Mouse (Mus musculus) kidney, embryonic 16.5 days (tissue): ENCODE measurements at regions not wholly inside any gene's neighbourhood (a gene's known extent, or its start where the extent isn't known, plus 50 kb on each side); places are given as distances from the start of the nearest gene placed in this dataset.
"Not testable (repeated sequence)": the region's sequence is repeated elsewhere in the genome, so short reads cannot be mapped to it uniquely, and the experiment has no call there.

Experiments
- ATAC-seq: fragments of 200-750 bp; cut with Nextera tagmentation; 2 replicates; pipeline ENCODE4 v1.8.0; 2017; ENCODE audit warnings: moderate TSS enrichment; ENCODE audit not compliant: low FRiP score, low TSS enrichment
- H3K27ac ChIP-seq: fragments of 300-500 bp; sonication (generic); 2 replicates; pipeline ENCODE4 v1.5.1; 2014; ENCODE audit warnings: low read length
- H3K27me3 ChIP-seq: fragments of 300-500 bp; sonication (generic); 2 replicates; pipeline ENCODE4 v1.6.1; 2014; ENCODE audit warnings: low read length, control low read depth, mixed read lengths; ENCODE audit not compliant: insufficient read depth
- H3K36me3 ChIP-seq: fragments of 300-500 bp; sonication (generic); 2 replicates; pipeline ENCODE4 v1.6.1; 2014; ENCODE audit warnings: low read length, control low read depth, mixed read lengths; ENCODE audit not compliant: insufficient read depth
- H3K4me1 ChIP-seq: fragments of 300-500 bp; sonication (generic); 2 replicates; pipeline ENCODE4 v1.6.1; 2014; ENCODE audit warnings: low read length, control low read depth, mixed read lengths; ENCODE audit not compliant: insufficient read depth
- H3K4me2 ChIP-seq: fragments of 300-500 bp; sonication (generic); replicated peaks from 2 replicates; pipeline ENCODE4 v1.6.1; 2014; ENCODE audit warnings: low read depth, low read length
- H3K4me3 ChIP-seq: fragments of 300-500 bp; sonication (generic); 2 replicates; pipeline ENCODE4 v1.5.1; 2014; ENCODE audit warnings: mild to moderate bottlenecking, low read length
- H3K9ac ChIP-seq: fragments of 300-500 bp; sonication (generic); replicated peaks from 2 replicates; pipeline ENCODE4 v1.6.1; 2014; ENCODE audit warnings: low read length
- H3K9me3 ChIP-seq: fragments of 300-500 bp; sonication (generic); 2 replicates; pipeline ENCODE4 v1.6.1; 2016; ENCODE audit warnings: low read length, control low read depth
- WGBS: fragments of 180-500 bp; shearing (Covaris S2); extraction: QIAGEN DNeasy Blood & Tissue Kit; methylation state at CpG from one replicate; pipeline ENCODE4 v1.1.7; 2014; 5-methylcytosine and 5-hydroxymethylcytosine counted together

DNA sequence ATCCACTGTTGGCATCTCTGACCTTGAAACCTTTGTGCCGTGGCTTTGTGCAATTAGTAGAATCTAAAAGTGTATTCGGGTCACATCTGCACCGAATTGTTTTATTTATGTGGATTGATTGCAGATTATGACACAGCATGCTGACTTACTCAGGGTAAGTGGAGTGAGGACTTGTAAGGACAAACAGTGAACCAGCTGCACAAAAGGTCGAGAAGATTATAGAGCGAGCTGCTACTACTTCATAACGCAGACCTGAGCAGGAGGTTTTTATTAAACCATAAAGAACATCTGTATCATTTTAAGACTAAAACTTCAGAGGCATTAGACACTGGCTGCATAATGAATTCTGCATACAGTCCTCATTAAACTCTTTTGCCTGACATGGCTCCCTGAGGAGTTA lies 142.4 kb upstream of the 4931417E11Rik start:
- Histone ChIP-seq H3K4me2 (no peak overlapping the region), H3K9ac (no peak overlapping the region), H3K4me3 (no peak overlapping the region), H3K27ac (no peak overlapping the region), H3K4me1 (peaks cover 7% of the 10 kb centered on the region; the same call in 1 of the 2 replicates), H3K36me3 (no peaks in the 10 kb centered on the region), H3K9me3 (no peaks in the 10 kb centered on the region), H3K27me3 (no peaks in the 10 kb centered on the region)
- WGBS = 59% methylated on average over 6 of the region's 6 CpGs
- no peak for ATAC-seq

DNA sequence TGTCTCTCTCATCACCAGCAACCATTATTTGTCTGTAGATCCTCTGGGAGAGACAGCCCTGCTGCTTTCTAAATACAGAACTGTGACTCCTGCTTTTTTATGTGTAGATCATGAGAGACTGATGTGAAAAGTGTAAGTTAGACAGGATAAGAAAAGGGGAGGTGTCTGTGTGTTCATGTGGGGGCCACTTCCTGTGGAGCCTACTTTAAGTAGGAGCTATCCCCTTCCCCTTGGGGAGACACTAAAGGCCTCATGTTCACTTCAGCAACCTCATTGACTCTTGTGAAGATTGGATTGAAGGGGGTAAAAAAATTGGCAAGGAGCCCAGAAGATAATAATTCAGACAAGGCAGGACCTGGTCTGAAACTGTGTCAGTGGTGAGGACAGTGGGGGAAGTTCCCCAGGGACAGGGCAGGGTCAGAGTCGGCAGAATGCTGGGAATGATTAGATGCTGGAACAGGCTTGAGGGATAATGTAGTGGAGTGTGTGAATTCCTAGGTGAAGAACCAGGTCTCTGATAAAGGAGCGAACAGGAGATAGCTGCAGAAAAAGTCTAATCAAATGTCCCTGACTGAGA lies 140.7 kb upstream of the 4931417E11Rik start:
- Histone ChIP-seq H3K4me1 (peaks cover 7% of the 10 kb centered on the region; the same call in 1 of the 2 replicates), H3K4me3 (no peak overlapping the region), H3K27me3 (no peaks in the 10 kb centered on the region), H3K36me3 (no peaks in the 10 kb centered on the region), H3K4me2 (no peak overlapping the region), H3K9ac (no peak overlapping the region), H3K27ac (no peak overlapping the region; the same call in 1 of the 2 replicates), H3K9me3 (no peaks in the 10 kb centered on the region)
- 56% methylated on average over 2 of the region's 2 CpGs for WGBS
- peak; percentile 75 for ATAC-seq

DNA sequence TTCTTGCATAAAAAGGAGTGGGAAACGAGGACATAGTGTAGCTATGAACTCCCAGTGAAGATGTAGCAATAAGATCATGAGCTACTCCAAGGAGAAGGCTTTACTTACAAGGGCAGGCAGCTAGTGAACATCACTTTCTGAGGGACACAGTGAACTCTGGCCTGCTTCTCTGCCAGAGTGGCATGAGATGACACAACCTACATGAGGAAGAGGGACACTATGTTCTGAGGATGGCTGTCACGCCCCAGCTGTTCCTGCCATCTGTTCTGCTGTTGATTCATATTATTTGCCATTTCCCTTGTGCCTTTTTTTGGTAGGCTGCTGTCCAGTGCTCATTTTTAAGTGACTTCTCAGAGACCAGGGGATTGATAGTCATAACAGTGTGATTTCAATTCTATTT lies 118.2 kb upstream of the 4931417E11Rik start:
- Histone ChIP-seq H3K4me1 (no peaks in the 10 kb centered on the region), H3K9me3 (no peaks in the 10 kb centered on the region), H3K36me3 (no peaks in the 10 kb centered on the region), H3K9ac (no peak overlapping the region), H3K27ac (no peak overlapping the region), H3K4me2 (no peak overlapping the region), H3K4me3 (no peak overlapping the region), H3K27me3 (no peaks in the 10 kb centered on the region)
- no peak for ATAC-seq
- WGBS = 78% methylated on average over 2 of the region's 2 CpGs

DNA sequence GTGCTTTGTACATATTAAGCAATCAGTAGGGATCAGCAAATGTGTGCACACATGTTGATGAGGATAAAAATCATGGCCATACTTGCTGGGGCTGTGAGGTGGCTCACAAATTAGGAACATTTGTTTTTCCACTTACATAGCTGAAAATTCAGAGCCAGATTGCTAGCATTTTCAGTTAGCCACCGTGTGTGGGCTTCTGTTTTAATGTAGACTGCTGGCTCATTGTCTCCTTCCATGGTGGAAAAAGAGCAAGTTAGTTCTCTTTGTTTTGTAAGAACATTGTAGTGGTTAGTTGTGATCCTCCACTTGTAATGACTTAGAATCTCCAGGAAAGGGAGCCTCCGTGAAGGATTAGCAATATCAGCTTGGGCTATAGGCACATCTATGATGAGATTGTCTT lies 107.2 kb upstream of the 4931417E11Rik start:
- no peak for ATAC-seq

DNA sequence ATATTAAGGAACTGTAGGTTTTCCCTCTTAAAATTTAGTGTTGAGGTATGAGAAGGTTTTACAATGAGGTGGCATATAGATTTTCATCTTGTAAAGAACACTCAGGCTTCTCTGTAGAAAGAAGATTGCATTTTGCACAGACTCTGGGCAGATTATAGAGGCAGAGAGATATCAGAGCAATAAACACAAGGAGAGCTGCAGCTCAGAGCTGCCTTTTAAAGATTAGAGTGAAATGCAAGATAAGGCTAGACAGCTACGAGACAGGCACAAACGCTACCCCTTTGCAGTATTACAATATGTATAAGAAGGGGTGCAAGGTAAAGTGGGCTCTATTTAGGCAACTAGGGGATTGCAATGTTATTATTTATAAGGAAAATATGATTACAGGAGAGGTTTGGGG lies 90.5 kb upstream of the 4931417E11Rik start:
- WGBS = 96% methylated on average over 2 of the region's 2 CpGs
- no peak overlapping the region for H3K9ac ChIP-seq
- no peaks in the 10 kb centered on the region for H3K27me3 ChIP-seq
- H3K36me3 ChIP-seq = no peaks in the 10 kb centered on the region
- no peak overlapping the region for H3K4me3 ChIP-seq
- H3K27ac ChIP-seq = no peak overlapping the region
- H3K4me1 ChIP-seq = no peaks in the 10 kb centered on the region
- H3K4me2 ChIP-seq = no peak overlapping the region
- ATAC-seq = no peak
- no peaks in the 10 kb centered on the region for H3K9me3 ChIP-seq

More for the DNA sequence above, 107.2 kb upstream of the 4931417E11Rik start:
- Histone ChIP-seq H3K9me3 (no peaks in the 10 kb centered on the region), H3K9ac (no peak overlapping the region), H3K4me1 (no peaks in the 10 kb centered on the region), H3K36me3 (no peaks in the 10 kb centered on the region), H3K27me3 (no peaks in the 10 kb centered on the region), H3K4me3 (no peak overlapping the region), H3K27ac (no peak overlapping the region), H3K4me2 (no peak overlapping the region)
- WGBS = 81% methylated on average over 2 of the region's 2 CpGs

DNA sequence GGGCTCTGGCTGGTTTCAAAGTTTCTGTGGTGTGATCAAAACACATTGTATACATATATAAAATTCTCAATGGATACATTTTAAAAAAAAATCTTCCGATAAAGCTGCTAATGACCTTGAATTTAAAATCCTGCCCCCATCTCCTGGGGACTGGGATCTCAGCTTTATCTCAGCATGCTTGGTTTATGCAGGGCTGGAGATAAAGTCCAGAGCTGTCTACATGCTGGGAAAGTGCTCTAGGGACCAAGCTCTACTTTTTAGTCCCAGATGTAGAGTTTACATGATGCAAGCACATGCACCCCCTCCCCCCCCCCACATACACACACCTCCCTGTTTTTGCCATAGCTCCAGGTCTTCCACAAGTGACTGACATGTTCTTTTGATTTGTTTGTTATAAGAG lies 61.1 kb upstream of the 4931417E11Rik start:
- ATAC-seq = no peak
- H3K4me2 ChIP-seq = no peak overlapping the region
- 79% methylated on average over 1 of the region's 1 CpGs for WGBS
- no peak overlapping the region for H3K9ac ChIP-seq
- no peaks in the 10 kb centered on the region for H3K27me3 ChIP-seq
- no peaks in the 10 kb centered on the region for H3K9me3 ChIP-seq
- H3K36me3 ChIP-seq = no peaks in the 10 kb centered on the region
- no peaks in the 10 kb centered on the region for H3K4me1 ChIP-seq
- H3K4me3 ChIP-seq = no peak overlapping the region
- no peak overlapping the region for H3K27ac ChIP-seq

DNA sequence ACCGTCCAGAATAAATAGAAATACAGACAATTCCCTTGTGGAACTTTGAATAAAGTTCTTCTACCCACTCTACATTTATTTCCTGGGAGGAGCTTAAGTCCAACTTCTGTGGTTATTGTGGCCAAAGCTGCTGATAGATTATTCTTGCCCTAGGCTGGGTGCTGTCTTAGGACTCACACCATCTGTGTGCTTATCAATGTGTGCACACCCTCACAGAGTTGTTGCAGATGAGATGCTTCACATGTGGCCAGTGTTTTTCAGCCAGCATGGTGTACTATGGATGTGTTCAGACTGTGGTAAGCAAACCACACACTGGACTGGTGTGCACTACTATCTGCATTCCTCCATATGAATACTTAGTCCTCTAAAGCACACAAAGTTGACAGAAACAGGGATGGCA lies 60.6 kb upstream of the 4931417E11Rik start:
- H3K4me1 ChIP-seq = no peaks in the 10 kb centered on the region
- H3K4me3 ChIP-seq = no peak overlapping the region
- no peaks in the 10 kb centered on the region for H3K27me3 ChIP-seq
- no peak overlapping the region for H3K4me2 ChIP-seq
- H3K9me3 ChIP-seq = no peaks in the 10 kb centered on the region
- H3K27ac ChIP-seq = no peak overlapping the region
- WGBS = 93% methylated on average over 1 of the region's 1 CpGs
- no peak for ATAC-seq
- H3K9ac ChIP-seq = no peak overlapping the region
- H3K36me3 ChIP-seq = no peaks in the 10 kb centered on the region

DNA sequence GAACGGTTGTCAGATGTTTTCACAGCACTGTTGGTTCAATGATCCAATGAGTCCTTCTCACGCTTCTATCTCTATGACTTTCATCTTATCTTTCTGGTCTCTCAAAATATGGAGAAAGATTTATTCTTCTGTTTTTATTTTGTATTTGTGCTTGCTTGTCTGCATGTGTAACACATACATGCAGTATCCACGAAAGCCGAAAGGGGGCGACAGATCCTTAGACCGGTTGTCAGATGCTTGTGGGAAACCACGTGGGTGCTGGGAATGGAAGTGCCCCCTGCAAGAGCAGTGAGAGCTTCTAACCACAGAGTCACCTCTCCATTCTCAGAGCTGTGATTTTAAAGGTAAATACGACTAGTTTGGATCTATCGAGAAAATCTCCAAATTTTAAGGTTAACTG lies 54.2 kb upstream of the 4931417E11Rik start:
- no peak overlapping the region for H3K9ac ChIP-seq
- WGBS = 69% methylated on average over 9 of the region's 9 CpGs
- H3K4me1 ChIP-seq = peaks cover 2% of the 10 kb centered on the region; the same call in 1 of the 2 replicates
- no peaks in the 10 kb centered on the region for H3K36me3 ChIP-seq
- ATAC-seq = no peak
- H3K9me3 ChIP-seq = no peaks in the 10 kb centered on the region
- no peak overlapping the region for H3K27ac ChIP-seq
- H3K27me3 ChIP-seq = no peaks in the 10 kb centered on the region
- H3K4me2 ChIP-seq = no peak overlapping the region
- H3K4me3 ChIP-seq = no peak overlapping the region

DNA sequence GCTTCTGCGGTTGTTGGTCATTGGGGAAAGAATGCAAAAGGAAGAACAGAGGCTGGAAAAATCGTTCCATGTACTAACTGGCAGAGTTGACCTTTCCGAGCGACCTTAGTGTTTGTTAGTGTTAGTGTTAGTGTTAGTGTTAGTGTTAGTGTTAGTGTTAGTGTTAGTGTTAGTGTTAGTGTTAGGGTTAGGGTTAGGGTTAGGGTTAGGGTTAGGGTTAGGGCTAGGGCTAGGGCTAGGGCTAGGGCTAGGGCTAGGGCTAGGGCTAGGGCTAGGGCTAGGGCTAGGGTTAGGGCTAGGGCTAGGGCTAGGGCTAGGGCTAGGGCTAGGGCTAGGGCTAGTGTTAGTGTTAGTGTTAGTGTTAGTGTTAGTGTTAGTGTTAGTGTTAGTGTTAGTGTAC lies 50.4 kb upstream of the 4931417E11Rik start:
- H3K9ac ChIP-seq, H3K27me3 ChIP-seq, H3K4me1 ChIP-seq, H3K36me3 ChIP-seq, ATAC-seq, H3K27ac ChIP-seq, H3K9me3 ChIP-seq, H3K4me3 ChIP-seq, H3K4me2 ChIP-seq: not testable (repeated sequence)
- 81% methylated on average over 4 of the region's 4 CpGs for WGBS
